Mouse (Mus musculus) spleen, postnatal 4 days (tissue): ENCODE results near the gene Psg23.
"Not testable (repeated sequence)": the region's sequence is repeated elsewhere in the genome, so short reads cannot be mapped to it uniquely, and the experiment has no call there.

ENCODE experiments used
- DNase-seq, 2 experiments: peaks; one replicate each; pipeline ENCODE4 v3.0.0; 2022; ENCODE audit warnings: low spot score in 2 of 2

The Psg23 gene

DNA sequence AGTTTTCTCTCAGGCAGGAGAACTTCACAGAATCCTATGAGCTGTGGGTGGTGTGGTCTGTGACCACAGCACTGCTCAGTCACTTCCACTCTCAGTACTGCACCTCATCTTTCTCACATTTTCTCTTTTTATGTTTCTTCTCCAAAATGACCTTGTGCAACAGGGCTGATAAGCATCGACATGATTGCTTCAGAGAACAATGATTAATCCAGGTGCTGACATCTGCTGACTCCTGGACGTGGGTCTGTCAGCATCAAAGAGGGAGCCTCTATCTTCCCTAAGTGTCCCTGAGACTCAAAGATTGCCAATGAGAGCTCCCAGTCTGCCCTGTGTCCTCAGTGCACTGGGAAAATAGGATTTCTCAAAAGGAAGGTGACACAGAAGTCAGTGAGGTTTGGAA, at the start of gene Psg23:
TSS of gene Psg23 (minus strand) at position 101 of the 400 bp plus-strand sequence.
- not testable (repeated sequence) for DNase-seq

DNA sequence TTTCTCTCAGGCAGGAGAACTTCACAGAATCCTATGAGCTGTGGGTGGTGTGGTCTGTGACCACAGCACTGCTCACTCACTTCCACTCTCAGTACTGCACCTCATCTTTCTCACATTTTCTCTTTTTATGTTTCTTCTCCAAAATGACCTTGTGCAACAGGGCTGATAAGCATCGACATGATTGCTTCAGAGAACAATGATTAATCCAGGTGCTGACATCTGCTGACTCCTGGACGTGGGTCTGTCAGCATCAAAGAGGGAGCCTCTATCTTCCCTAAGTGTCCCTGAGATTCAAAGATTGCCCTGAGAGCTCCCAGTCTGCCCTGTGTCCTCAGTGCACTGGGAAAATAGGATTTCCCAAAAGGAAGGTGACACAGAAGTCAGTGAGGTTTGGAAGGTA, 40.3 kb upstream of the Psg23 start, which contains the start of gene Psg21:
TSS of gene Psg21 (minus strand) at position 101 of the 400 bp plus-strand sequence.
- DNase-seq, result not testable (repeated sequence)

GRCm38 (mm10) chr7:18626921-18627320, 10.6 kb upstream of the Psg23 start:
- not testable (repeated sequence) for DNase-seq

GRCm38 (mm10) chr7:18567205-18567604, 49.1 kb downstream of the Psg23 start, which contains the start of gene Psg27:
Gene Psg27 (minus strand): TSS chr7:18567305.
- no peak for DNase-seq

- no peak for DNase-seq
Observed at GRCm38 (mm10) chr7:18559850-18560249, 56.5 kb downstream of the Psg23 start.
